Mouse (Mus musculus) cortical plate, adult 2 months (tissue): Measurements from ENCODE around the gene Krt71.

Experiments used
- CTCF ChIP-seq: fragments of 200-500 bp; IDR thresholded peaks from 2 replicates; pipeline ENCODE4 v1.5.1; 2011; ENCODE audit warnings: mild to moderate bottlenecking, control low read depth, low read length; ENCODE audit not compliant: insufficient read depth; ENCODE audit errors: extremely low read depth
- POLR2A ChIP-seq: fragments of 200-500 bp; IDR thresholded peaks from 2 replicates; pipeline ENCODE4 v1.6.1; 2011; ENCODE audit warnings: mild to moderate bottlenecking, low read length, control low read depth; ENCODE audit not compliant: insufficient read depth; ENCODE audit errors: extremely low read depth

DNA sequence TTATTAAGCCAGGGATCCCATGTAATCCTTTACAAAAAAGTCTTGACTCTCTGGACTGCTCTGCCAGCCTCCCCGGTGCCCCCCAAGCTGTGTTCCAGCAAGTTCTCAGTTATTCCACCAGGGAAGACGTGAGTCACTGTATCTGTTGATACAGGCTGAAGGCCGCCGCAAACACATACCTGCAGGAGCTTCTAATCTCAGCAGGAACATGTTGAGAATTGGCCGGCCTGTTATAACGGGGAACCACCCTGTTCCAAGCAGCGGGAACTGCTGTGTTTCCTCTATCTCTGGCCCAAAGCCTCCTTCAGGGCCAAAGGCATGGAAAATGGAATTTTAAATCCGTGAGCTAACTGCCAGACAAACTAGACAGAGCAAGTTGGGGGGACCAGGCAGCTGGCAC is 29.2 kb downstream of the Krt71 start:
- TF ChIP-seq CTCF (no peak), POLR2A (no peak)
